ENCODE assay signal across 9 mouse cellular contexts in the genomic region with DNA sequence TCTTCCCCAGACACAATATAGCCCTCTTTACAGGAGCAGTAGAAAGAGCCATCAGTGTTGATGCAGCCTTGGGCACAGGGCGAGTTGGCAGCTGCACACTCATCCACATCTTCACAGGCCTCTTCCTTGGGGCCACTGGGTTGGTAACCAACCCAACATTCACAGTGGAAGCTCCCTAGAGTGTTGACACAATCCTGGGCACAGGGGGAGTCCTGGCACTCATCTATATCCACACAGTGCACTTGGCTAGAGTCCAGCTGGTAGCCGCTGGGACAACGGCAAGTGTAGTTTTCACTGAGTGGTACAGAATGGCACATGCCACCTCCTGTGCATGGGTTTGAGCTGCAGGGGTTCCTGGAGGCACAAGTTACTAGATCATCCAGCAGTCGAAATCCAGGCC. TPM values are rescaled to one million over a fixed set of nuclear protein-coding genes. Genes with fewer than 3 reads are reported as not detected.
A peak's percentile ranks its signal among the peaks of the same experiment; 100 is the strongest.
DNase-seq lines count a peak whose midpoint lies in the region; ATAC-seq and TF ChIP-seq lines count a peak whose summit lies in the region.
"Had no signal": no experiment of that assay in that cellular context is flagged by ENCODE, and none has a peak within 500 bp of the region (broad histone marks: within the 10 kb centered on the region; RNA-seq: fewer than 3 reads in every experiment).

No protein-coding gene starts in this region.

- ATAC-seq in liver, embryonic 11.5 days (replicated peaks; ENCODE audit: low FRiP score), result no peak
- no peak for ATAC-seq in stomach, postnatal 0 days (ENCODE audit: low FRiP score, low TSS enrichment)

- H3K4me3 ChIP-seq in liver, embryonic 11.5 days (ENCODE audit: low read depth, low read length), result peak overlapping the region; percentile 31
- H3K4me3 ChIP-seq in stomach, postnatal 0 days (ENCODE audit: low read depth, low read length), result peak overlapping the region; percentile 17; the same call in 1 of the 2 replicates
- H3K4me3 ChIP-seq: midbrain, embryonic 12.5 days had no signal

- H3K4me2 ChIP-seq in liver, embryonic 11.5 days, result peak overlapping the region; percentile 26
- H3K4me2 ChIP-seq in stomach, postnatal 0 days (replicated peaks; ENCODE audit: low read depth), result peak overlapping the region; percentile 14; the same call in 1 of the 2 replicates
- H3K4me2 ChIP-seq: midbrain, embryonic 12.5 days had no signal

- no peaks in the 10 kb centered on the region for H3K9me3 ChIP-seq in liver, embryonic 11.5 days (ENCODE audit: control insufficient read depth, low read length)
- no peaks in the 10 kb centered on the region for H3K9me3 ChIP-seq in stomach, postnatal 0 days (ENCODE audit: control insufficient read depth, low read length)
- H3K9me3 ChIP-seq: midbrain, embryonic 12.5 days had no signal

- no peaks in the 10 kb centered on the region for H3K27me3 ChIP-seq in liver, embryonic 11.5 days (replicated peaks; ENCODE audit: control insufficient read depth, insufficient read depth, low read length)
- no peaks in the 10 kb centered on the region for H3K27me3 ChIP-seq in stomach, postnatal 0 days (ENCODE audit: control insufficient read depth, insufficient read depth, low read length)
- H3K27me3 ChIP-seq: midbrain, embryonic 12.5 days had no signal

- no peaks in the 10 kb centered on the region for H3K36me3 ChIP-seq in liver, embryonic 11.5 days (ENCODE audit: control insufficient read depth, insufficient read depth, low read length)
- H3K36me3 ChIP-seq in stomach, postnatal 0 days (ENCODE audit: control insufficient read depth, insufficient read depth, low read length), result no peaks in the 10 kb centered on the region
- H3K36me3 ChIP-seq: midbrain, embryonic 12.5 days had no signal

- no peak for TF ChIP-seq CTCF in stomach, postnatal 0 days (IDR thresholded peaks at IDR 0.05; ENCODE audit: low read depth)

- no peak overlapping the region for H3K9ac ChIP-seq in liver, embryonic 11.5 days (ENCODE audit: low read depth, low read length)
- no peak overlapping the region; the same call in 1 of the 2 replicates for H3K9ac ChIP-seq in stomach, postnatal 0 days (ENCODE audit: low read length)
- H3K9ac ChIP-seq: midbrain, embryonic 12.5 days had no signal

- peaks cover 6% of the 10 kb centered on the region; the same call in 1 of the 2 replicates for H3K4me1 ChIP-seq in liver, embryonic 11.5 days (replicated peaks; ENCODE audit: control insufficient read depth, insufficient read depth, low read length)
- H3K4me1 ChIP-seq in stomach, postnatal 0 days (replicated peaks; ENCODE audit: control insufficient read depth, insufficient read depth), result no peaks in the 10 kb centered on the region
- H3K4me1 ChIP-seq: midbrain, embryonic 12.5 days had no signal

- WGBS in liver, embryonic 11.5 days, result 80% methylated on average over 4 of the region's 4 CpGs
- 84% methylated on average over 4 of the region's 4 CpGs for WGBS in stomach, postnatal 0 days

- TF ChIP-seq EP300 in stomach, postnatal 0 days (optimal IDR thresholded peaks at IDR 0.05), result no peak

- DNase-seq in cerebellum, postnatal 25 days, result peak; percentile 3 to 13
- no peak for DNase-seq in cerebellum, adult 8-10 months
- peak; percentile 34 for DNase-seq in thymus, postnatal 4 days
- no peak for DNase-seq in thymus, postnatal 14 days
- no peak for DNase-seq in liver, embryonic 11.5 days (ENCODE audit: low spot score)
- DNase-seq in stomach, postnatal 0 days (ENCODE audit: low spot score), result no peak
- DNase-seq in adipocyte (ENCODE audit: low spot score), result no peak
- DNase-seq in gastrocnemius, postnatal 10 days, result no peak

- no peak overlapping the region for H3K27ac ChIP-seq in liver, embryonic 11.5 days (ENCODE audit: low read depth, low read length)
- no peak overlapping the region for H3K27ac ChIP-seq in stomach, postnatal 0 days (replicated peaks)

RNA-seq across cellular contexts. Expression of gene Cd93, which starts 1.2 kb away (rescaled TPM):
- 4.6 and 5.0 TPM in 2 replicates for polyA plus RNA-seq in liver, embryonic 11.5 days (2014; fragmentation: Nextera tagmentation; extraction: Ambion mirVana)
- polyA plus RNA-seq in stomach, postnatal 0 days (2015; fragmentation: Nextera tagmentation; extraction: Ambion mirVana), result 3.9 and 4.3 TPM in 2 replicates
- 10 to 100 TPM; 74.8 to 93.5 TPM for total RNA-seq in gastrocnemius, postnatal 10 days (2021)

RNA-seq across cellular contexts. Expression of gene Thbd, which starts 34.2 kb away (rescaled TPM):
- 4.6 and 5.2 TPM in 2 replicates for polyA plus RNA-seq in liver, embryonic 11.5 days (2014; fragmentation: Nextera tagmentation; extraction: Ambion mirVana)
- polyA plus RNA-seq in stomach, postnatal 0 days (2015; fragmentation: Nextera tagmentation; extraction: Ambion mirVana), result 17.5 and 17.9 TPM in 2 replicates
- 10 to 100 TPM; 22.0 to 26.6 TPM for total RNA-seq in gastrocnemius, postnatal 10 days (2021)

RNA-seq across cellular contexts. Expression of gene Sstr4, which starts 47.0 kb away (rescaled TPM):
- polyA plus RNA-seq in liver, embryonic 11.5 days (2014; fragmentation: Nextera tagmentation; extraction: Ambion mirVana), result 0.42 and 0.43 TPM in 2 replicates
- polyA plus RNA-seq in stomach, postnatal 0 days (2015; fragmentation: Nextera tagmentation; extraction: Ambion mirVana), result 0.31 and 0.49 TPM in 2 replicates
- under 1 TPM; 0.38 to 0.72 TPM for total RNA-seq in gastrocnemius, postnatal 10 days (2021)

Comparison
In these comparisons a context has a peak if more than half of its experiments do, and no peak if none do; other contexts are left out.
1. DNase-seq: peak in cerebellum, postnatal 25 days (2 of 2) and thymus, postnatal 4 days (single experiment); none in cerebellum, adult 8-10 months (single experiment), thymus, postnatal 14 days (single experiment), liver, embryonic 11.5 days (single experiment), stomach, postnatal 0 days (single experiment), adipocyte (single experiment) and gastrocnemius, postnatal 10 days (single experiment).